ENCODE assay signal across 16 mouse cellular contexts in genomic region chr5:125515006-125515405, GRCm38 (mm10). TPM values are rescaled to one million over a fixed set of nuclear protein-coding genes. Genes with fewer than 3 reads are reported as not detected.
"Had no signal": no experiment of that assay in that cellular context is flagged by ENCODE, and none has a peak within 500 bp of the region (broad histone marks: within the 10 kb centered on the region; RNA-seq: fewer than 3 reads in every experiment).

No protein-coding gene starts in this region.

- H3K27me3 ChIP-seq: limb, embryonic 15.5 days; liver, embryonic 12.5 days had no signal

- H3K4me1 ChIP-seq: limb, embryonic 15.5 days; liver, embryonic 12.5 days had no signal

- H3K9me3 ChIP-seq: limb, embryonic 15.5 days; liver, embryonic 12.5 days had no signal

- H3K4me3 ChIP-seq: left cerebral cortex, adult 2 months; limb, embryonic 15.5 days; liver, embryonic 12.5 days; myocyte had no signal

- H3K27ac ChIP-seq: left cerebral cortex, adult 2 months; limb, embryonic 15.5 days; liver, embryonic 12.5 days had no signal

- H3K4me2 ChIP-seq: limb, embryonic 15.5 days; liver, embryonic 12.5 days; lung, embryonic 14.5 days had no signal

- H3K9ac ChIP-seq: limb, embryonic 15.5 days; liver, embryonic 12.5 days; lung, embryonic 14.5 days had no signal

- ATAC-seq: intestine, postnatal 0 days; liver, embryonic 12.5 days had no signal

- DNase-seq: kidney, adult 8-10 months; kidney, postnatal 25 days; lung, embryonic 14.5 days; lung, postnatal 10 days; lung, postnatal 4 days; retina, postnatal 1 day; right cerebral cortex, postnatal 4 days; spleen, adult 18-20 months; thymus, postnatal 4 days had no signal

RNA-seq across cellular contexts. Expression of gene Tmem132b, which starts 16.6 kb away (rescaled TPM):
- polyA plus RNA-seq: liver, embryonic 16.5 days; lung, embryonic 14.5 days; thymus, postnatal 0 days had no signal
